Mouse (Mus musculus): ENCODE results near the gene Srek1ip1.

The Srek1ip1 gene

GRCm38 (mm10) chr13:104792184-104792583, at the start of gene Srek1ip1:
Gene Srek1ip1, plus strand, starts transcription at chr13:104792484.
- DNase-seq (ENCODE audit: low spot score in 2 of 2): no peak

DNA sequence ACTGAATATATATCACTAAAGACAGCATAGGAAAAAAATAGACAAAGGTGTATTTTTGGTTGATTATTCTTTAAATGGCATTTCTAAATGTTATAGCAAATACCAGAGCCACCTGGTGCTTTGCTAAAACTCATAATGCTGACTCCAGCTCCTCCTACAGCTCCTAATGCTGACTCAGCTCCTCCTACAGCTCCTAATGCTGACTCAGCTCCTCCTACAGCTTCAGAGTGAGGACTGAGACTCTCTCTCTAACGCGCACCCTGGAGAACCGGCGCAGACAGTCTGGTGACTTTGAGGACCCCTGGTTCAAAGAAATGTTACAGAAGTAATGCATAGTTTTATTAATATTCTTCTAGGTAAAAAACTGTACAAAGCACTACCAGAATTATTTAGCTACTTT, 49.4 kb upstream of the Srek1ip1 start:
- DNase-seq (ENCODE audit: low spot score in 2 of 2): no peak

DNA sequence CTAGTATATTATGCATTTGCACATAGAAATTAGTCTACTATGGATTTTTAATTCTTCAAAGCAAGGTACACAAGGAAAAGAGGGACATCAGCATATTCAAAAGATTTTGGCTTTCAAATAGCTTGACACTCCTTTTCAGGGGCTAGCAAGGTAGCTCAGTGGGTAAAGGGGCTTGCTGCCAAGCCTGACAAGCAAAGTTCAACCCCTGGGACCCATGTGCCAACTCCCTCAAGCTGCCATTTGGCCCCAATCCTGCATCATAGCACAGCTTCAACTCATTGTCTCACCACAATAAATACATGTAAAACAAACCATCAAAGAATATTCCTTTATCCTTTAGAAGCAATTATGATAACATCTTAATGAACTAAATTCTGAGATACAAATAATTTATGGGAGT, 45.3 kb upstream of the Srek1ip1 start:
- DNase-seq (ENCODE audit: low spot score in 2 of 2): no peak

DNA sequence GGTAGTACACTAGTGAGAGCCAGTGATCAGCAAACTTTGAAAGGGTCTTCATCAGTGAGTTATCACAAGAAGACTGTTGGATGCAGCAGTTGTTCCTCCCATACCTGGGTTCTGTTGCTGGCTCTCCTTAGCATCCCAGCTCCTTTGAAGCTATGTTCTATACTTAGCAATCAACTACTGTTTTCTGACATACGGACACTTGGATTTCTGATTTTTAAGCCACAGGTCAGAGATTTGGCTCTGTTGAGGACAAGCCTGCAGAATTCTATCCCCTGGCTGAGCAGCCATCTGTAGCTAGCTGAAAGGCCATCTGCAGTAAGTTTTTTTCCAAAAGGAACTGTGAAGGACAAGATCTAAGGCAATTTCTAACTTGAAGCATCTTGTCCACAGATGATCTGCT, 32.9 kb upstream of the Srek1ip1 start:
- no peak for DNase-seq (ENCODE audit: low spot score in 2 of 2)

DNA sequence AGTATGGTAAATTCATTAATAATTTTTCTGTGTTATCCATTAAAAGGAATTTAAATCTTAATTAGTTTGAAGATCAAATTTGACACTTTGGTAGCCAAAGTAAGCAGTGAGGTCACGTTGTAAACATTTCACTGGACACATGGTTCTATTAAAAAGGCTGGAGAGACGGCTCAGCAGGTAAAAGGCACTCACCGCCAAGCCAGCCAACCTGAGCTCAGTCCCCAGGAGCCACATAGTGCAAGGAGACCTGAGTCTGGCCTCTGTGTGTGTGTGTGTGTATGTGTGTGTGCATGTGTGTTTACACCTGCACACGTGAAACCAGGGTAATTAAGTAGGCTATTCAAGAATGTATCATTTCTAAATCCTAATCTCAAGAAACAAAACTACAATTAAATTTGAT, 29.9 kb upstream of the Srek1ip1 start:
- no peak for DNase-seq (ENCODE audit: low spot score in 2 of 2)

GRCm38 (mm10) chr13:104763193-104763592, 29.1 kb upstream of the Srek1ip1 start:
- DNase-seq (ENCODE audit: low spot score in 2 of 2): no peak

DNA sequence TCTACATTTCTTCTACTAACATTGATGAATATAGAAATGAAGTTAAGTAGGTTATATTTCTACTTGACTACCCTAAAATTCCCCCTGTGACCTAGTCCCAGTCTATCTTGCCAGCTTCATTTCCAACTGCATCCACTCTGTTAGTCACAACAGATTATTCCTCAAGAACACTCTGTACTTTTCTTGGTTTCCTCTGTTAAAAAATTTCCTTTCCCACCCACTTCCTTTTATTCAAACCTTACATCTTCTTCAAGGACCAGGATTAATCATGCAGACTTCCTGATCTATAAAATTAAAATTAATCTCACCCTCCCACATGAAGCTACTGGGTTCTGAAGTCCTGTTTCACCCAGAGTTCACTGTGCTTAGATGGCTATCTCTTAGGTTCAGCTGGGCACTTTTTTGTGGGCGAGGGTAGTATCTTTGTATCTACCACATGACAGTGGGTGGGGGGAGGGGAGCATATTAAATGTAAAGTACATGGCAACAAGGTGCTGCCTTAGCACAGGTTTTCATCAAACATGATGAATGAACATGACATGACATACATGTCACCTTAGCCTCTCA, 13.1 kb upstream of the Srek1ip1 start:
- no peak for DNase-seq (ENCODE audit: low spot score in 2 of 2)

DNA sequence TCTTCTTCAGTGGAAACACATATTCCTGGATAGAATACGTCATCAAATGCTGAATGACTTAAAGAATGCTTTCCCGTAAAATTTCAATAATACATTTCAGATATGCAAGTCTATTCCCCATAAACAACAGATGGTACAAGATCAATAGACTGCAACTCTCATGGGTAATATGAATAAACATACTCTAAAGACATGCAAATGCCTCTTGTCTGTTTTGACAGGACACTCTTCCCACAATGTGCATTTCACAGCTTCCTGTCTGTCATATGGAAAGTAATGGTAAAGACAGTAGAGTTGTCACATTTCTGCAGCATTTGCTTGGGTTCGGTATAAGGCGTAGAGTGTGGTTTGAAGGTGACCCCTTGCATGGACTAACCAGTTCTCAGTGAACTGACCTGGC, 5.0 kb upstream of the Srek1ip1 start:
- no peak for DNase-seq (ENCODE audit: low spot score in 2 of 2)

DNA sequence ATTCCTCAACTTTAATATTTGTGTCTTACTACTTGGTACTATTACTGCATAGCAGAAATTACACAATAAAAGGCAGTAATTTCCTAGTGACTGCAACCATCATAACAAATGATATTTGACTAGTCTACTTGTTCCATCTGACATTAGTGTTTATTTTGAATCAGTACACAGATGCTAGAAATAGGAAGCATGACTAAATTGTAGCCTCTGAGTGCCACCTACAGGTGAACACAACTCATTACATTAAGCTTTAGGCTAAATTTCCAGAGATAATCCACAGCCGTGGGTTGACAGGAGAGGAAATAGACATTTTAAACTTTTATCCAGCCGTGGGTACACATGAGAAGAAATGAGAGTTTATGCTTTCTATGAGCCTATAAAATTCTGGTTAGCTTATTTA, 2.6 kb upstream of the Srek1ip1 start:
- DNase-seq (ENCODE audit: low spot score in 2 of 2): no peak

DNA sequence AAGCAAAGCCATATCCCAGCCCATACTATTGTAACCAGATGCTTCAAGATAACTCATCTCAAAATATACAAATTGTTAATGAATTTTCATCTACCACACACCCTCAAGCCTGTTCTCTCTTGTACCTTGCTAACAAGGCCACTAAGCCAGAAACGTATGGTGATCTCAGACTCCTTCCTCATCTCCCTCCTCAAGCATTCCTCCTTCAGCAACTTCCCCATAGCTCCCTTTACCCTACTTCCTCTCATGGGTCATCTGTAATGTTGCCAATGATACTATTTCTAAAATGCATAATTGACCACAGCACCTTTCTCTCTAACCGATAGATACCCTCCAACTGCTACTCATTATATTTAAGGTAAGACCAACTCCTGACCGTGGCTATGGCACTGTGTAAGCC, 2.1 kb downstream of the Srek1ip1 start:
- DNase-seq (ENCODE audit: low spot score in 2 of 2): no peak

GRCm38 (mm10) chr13:104799067-104799466, 6.8 kb downstream of the Srek1ip1 start:
- no peak for DNase-seq (ENCODE audit: low spot score in 2 of 2)

DNA sequence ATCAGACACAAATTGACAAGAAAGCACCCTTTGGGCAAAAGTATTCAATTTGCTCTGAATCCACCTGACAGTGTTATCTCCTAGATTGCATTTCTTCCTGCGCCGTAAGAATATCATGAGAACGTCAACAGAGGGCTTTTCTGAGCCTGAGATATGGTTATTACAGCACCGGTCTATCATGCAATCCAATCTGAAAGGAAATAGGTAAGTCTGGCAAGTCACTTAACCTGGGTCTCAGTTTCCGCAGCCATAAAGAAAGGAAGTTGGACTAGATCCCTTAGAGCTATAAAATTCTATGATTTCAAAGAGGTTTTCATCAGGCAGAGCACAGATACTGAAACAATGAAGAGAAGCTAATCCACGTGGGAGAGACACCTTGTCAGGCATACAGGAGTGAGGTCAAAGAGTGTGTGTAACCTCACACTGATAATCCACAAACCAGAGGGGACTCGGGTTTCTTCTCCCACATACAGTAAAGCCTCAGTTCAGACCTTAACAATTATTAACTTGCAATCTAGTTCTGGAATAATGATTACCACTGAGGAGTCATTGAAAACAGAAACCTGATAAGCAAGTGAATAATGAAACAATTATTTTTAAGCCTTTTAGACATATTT, 7.4 kb downstream of the Srek1ip1 start:
- no peak for DNase-seq (ENCODE audit: low spot score in 2 of 2)

DNA sequence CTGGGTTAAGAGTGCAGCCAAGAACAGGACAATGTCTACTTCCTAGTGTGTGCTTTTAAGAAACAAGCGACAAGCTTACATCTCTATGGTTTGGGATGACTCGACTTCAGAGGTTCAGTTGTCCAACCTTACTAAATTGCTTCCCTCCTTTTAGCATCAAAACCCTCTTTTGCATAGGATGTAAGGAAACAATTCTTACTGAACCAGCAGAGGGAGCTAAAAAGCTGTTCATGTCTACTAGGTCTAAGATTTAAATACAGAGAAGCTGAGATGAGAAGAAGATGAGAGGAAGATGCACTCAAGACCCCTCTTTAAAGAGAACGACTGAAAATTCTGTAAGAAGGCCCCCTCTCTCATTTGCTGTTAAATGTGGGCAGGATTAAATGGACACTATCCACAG, 13.4 kb downstream of the Srek1ip1 start:
- DNase-seq (ENCODE audit: low spot score in 2 of 2): no peak

DNA sequence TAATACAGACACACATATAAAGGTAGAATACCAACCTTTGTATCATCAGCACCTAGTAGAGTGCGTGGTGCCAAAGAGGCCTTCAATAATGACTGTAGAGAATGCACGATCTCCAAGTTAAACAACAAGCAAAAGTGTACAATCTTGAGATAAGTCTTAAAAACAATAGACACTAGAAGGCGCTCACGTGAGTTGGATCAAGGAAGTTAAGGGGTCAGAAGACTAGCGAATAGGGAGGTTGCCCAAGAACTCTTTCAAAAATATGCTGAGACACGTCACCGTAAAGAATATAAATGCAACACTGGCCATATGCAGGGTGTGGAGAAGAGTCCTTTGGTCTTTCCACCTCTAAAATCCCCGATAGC, 24.0 kb downstream of the Srek1ip1 start:
- no peak for DNase-seq (ENCODE audit: low spot score in 2 of 2)

- DNase-seq (ENCODE audit: low spot score in 2 of 2): peak; percentile 73 to 81
Observed at GRCm38 (mm10) chr13:104816635-104817571, 24.6 kb downstream of the Srek1ip1 start, which contains the start of gene Cwc27. Gene Cwc27, minus strand, starts transcription at chr13:104817142.

DNA sequence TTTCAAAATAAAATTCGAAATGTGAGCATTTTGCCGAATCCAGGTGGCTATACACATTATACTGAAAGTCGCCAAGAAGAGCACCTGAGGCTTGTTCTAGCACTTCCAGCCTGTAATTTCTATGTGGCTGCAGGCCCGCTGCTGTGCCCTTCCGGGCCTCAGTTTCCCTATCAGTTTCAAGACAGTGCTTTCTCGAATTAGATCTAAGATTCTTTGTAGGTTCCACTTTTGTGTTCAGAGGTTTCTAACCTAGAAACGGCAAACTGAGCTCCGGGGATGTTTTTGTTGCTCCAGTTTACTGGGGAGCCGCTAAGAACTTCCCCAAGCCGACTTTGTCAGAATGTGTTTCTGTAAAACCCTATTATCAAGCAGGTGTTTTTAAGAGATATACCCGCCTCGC, 25.4 kb downstream of the Srek1ip1 start:
- no peak for DNase-seq (ENCODE audit: low spot score in 2 of 2)

GRCm38 (mm10) chr13:104821192-104821591, 28.9 kb downstream of the Srek1ip1 start:
- no peak for DNase-seq (ENCODE audit: low spot score in 2 of 2)

DNA sequence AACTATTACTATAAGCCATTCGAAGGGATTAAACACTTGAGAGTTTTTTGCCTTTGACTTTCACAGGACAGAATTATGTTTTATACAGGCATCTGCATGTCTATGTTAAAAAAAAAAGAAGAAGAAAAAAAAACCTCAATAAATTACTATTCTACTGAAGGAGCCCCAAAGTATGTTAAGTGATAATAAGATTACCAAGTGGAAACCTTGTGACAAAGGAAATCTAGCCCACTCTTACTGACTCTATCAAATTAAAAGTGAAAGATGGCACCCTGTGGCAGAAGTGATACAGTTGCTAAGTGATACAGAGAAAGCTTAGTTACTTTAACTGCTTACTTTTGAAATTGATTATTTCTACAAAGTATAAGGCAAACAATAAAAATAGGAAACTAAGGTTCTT, 29.6 kb downstream of the Srek1ip1 start:
- no peak for DNase-seq (ENCODE audit: low spot score in 2 of 2)

- DNase-seq (ENCODE audit: low spot score in 2 of 2): no peak
Observed at GRCm38 (mm10) chr13:104822411-104822838, 30.1 kb downstream of the Srek1ip1 start.

GRCm38 (mm10) chr13:104825470-104825869, 33.2 kb downstream of the Srek1ip1 start:
- DNase-seq (ENCODE audit: low spot score in 2 of 2): no peak

DNA sequence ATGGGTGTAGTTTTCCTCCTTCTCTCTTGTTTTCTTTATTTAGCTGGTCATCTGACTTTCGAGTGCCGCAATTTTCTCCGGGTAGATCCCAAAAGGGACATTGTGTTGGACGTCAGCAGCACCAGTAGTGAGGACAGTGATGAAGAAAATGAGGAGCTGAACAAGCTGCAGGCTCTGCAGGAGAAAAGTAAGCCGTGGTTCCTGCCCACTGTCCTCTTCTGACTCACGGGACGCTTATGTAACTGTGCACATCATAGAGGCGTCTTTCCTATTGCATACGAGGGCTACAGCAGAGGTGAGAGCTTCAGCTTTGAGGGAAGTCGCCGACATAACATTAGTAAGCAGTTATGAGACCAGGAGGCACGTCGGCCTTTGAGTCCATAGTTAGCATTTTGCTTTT, 40.5 kb downstream of the Srek1ip1 start:
- no peak for DNase-seq (ENCODE audit: low spot score in 2 of 2)

- no peak for DNase-seq (ENCODE audit: low spot score in 2 of 2)
Observed at GRCm38 (mm10) chr13:104837628-104838027, 45.3 kb downstream of the Srek1ip1 start.

GRCm38 (mm10) chr13:104841937-104842336, 49.7 kb downstream of the Srek1ip1 start:
- DNase-seq (ENCODE audit: low spot score in 2 of 2): no peak
